Mouse (Mus musculus) stomach, postnatal 0 days (tissue): ENCODE measurements around the gene Taf3.

Source experiments
- CTCF ChIP-seq: IDR thresholded peaks from 2 replicates; pipeline ENCODE4 v1.5.1; 2016; ENCODE audit warnings: antibody characterized with exemption, low read depth, mild to moderate bottlenecking, moderate library complexity
- EP300 ChIP-seq: optimal IDR thresholded peaks from 2 replicates; pipeline ENCODE3; 2016; ENCODE audit warnings: antibody characterized with exemption

- no peak for TF ChIP-seq EP300
- no peak for TF ChIP-seq CTCF
These were observed 28.3 kb upstream of the Taf3 start for GRCm38 (mm10) chr2:10076675-10077074.
